9 mouse cellular contexts compared by ENCODE assay signal in the genomic region with DNA sequence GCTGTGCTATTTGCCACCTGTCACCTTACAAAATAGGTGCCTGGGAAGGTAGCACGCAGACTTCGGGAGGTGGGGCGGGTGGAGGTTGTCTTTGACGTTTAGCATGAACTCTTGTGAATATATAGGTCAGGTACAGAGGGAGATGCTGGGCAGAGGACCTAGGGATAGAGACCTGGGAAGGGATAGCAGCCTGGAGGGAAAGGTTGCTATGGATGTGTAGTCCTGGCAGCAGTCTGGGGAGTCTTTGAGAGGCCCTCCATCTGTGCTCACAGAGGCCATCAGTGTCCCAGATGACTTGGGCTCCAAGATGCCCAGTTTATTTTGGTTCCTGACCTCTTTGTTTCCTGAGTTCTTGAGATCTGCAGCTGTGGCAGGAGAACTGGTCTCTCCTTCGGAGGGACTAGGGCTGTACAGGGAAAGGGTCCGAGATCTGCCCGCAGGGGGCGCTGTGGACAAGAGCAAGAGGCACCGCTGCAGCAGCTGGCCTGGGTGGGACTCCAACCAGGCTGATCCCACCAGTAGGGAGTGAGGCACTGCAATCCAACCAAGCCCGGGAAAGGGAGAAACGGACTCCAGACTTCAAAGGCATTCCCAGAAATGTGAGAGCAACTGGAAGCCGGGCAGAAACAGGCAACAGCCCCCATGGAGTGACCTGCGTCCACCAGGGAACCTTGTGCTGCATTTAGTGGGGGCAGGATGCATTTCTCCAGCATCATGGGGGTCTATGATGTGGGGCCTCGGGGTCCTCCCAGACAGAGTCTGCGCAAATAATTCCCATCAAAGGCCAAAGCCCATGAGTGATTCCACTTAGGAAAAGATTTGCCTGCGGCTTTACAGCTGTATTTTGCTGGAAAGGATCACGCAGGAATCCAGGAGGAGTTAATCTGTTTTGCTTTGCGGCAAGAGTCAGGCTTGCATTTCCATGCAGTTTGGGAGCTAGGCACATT.
A peak's percentile ranks its signal among the peaks of the same experiment; 100 is the strongest.
DNase-seq lines count a peak whose midpoint lies in the region; ATAC-seq and TF ChIP-seq lines count a peak whose summit lies in the region.
"Had no signal": no experiment of that assay in that cellular context is flagged by ENCODE, and none has a peak within 500 bp of the region (broad histone marks: within the 10 kb centered on the region; RNA-seq: fewer than 3 reads in every experiment).

No protein-coding gene starts in this region.

- H3K27me3 ChIP-seq in kidney, embryonic 16.5 days (ENCODE audit: insufficient read depth, low read length), result peaks cover 8% of the 10 kb centered on the region
- H3K27me3 ChIP-seq in liver, adult 2 months (ENCODE audit: control insufficient read depth, insufficient read depth, low read length), result peaks cover 3% of the 10 kb centered on the region; the same call in 1 of the 2 replicates
- peaks cover 8% of the 10 kb centered on the region for H3K27me3 ChIP-seq in neural tube, embryonic 12.5 days (replicated peaks)
- no peaks in the 10 kb centered on the region for H3K27me3 ChIP-seq in stomach, embryonic 16.5 days (ENCODE audit: control insufficient read depth, insufficient read depth, low read length)

- H3K27ac ChIP-seq in kidney, embryonic 16.5 days (ENCODE audit: low read length), result 0 out of 2 replicates have a peak overlapping the region, but pooled peaks have one; percentile 13
- no peak overlapping the region for H3K27ac ChIP-seq in liver, adult 2 months (replicated peaks; ENCODE audit: insufficient read depth, low read depth, low read length)
- no peak overlapping the region for H3K27ac ChIP-seq in neural tube, embryonic 12.5 days
- H3K27ac ChIP-seq in stomach, embryonic 16.5 days (ENCODE audit: low read length), result peak overlapping the region; percentile 52; the same call in 1 of the 2 replicates

- TF ChIP-seq CTCF in liver, adult 2 months (IDR thresholded peaks at IDR 0.05; ENCODE audit: low read depth, low read length), result peak; percentile 81

- H3K9ac ChIP-seq in kidney, embryonic 16.5 days (replicated peaks; ENCODE audit: low read length), result peak overlapping the region; percentile 31
- no peak overlapping the region for H3K9ac ChIP-seq in liver, adult 2 months (ENCODE audit: low read depth, low read length)
- no peak overlapping the region for H3K9ac ChIP-seq in neural tube, embryonic 12.5 days
- peak overlapping the region; percentile 37; the same call in 1 of the 2 replicates for H3K9ac ChIP-seq in stomach, embryonic 16.5 days (ENCODE audit: low read length)

- H3K4me2 ChIP-seq in kidney, embryonic 16.5 days (replicated peaks; ENCODE audit: low read depth, low read length), result peak overlapping the region; percentile 26; the same call in 1 of the 2 replicates
- peak overlapping the region; percentile 21; the same call in 1 of the 2 replicates for H3K4me2 ChIP-seq in neural tube, embryonic 12.5 days (replicated peaks)
- no peak overlapping the region for H3K4me2 ChIP-seq in stomach, embryonic 16.5 days (ENCODE audit: low read depth, low read length)

- H3K36me3 ChIP-seq in kidney, embryonic 16.5 days (ENCODE audit: insufficient read depth, low read length), result no peaks in the 10 kb centered on the region
- H3K36me3 ChIP-seq in liver, adult 2 months (ENCODE audit: control insufficient read depth, insufficient read depth, low read length), result no peaks in the 10 kb centered on the region
- H3K36me3 ChIP-seq in neural tube, embryonic 12.5 days, result no peaks in the 10 kb centered on the region
- no peaks in the 10 kb centered on the region for H3K36me3 ChIP-seq in stomach, embryonic 16.5 days (ENCODE audit: control insufficient read depth, insufficient read depth, low read length)
- H3K36me3 ChIP-seq: G1E had no signal

- DNase-seq in cerebellum, adult 11 months, result peak; percentile 17
- peak; percentile 94 for DNase-seq in embryo, embryonic 11 days
- peak; percentile 58 to 83 for DNase-seq in heart, adult 18-20 months
- no peak for DNase-seq in liver, adult 2 months (ENCODE audit: extremely low read depth, low read depth, low spot score)

- WGBS in kidney, embryonic 16.5 days, result 20% methylated on average over 18 of the region's 18 CpGs
- WGBS in liver, adult 2 months, result 39% methylated on average over 18 of the region's 18 CpGs
- WGBS in neural tube, embryonic 12.5 days, result 27% methylated on average over 18 of the region's 18 CpGs
- WGBS in stomach, embryonic 16.5 days, result 23% methylated on average over 18 of the region's 18 CpGs

- ATAC-seq in cerebellum, adult (ENCODE audit: insufficient number of reproducible peaks, low FRiP score, low TSS enrichment), result no peak
- peak; percentile 97 for ATAC-seq in kidney, embryonic 16.5 days (ENCODE audit: low FRiP score, low TSS enrichment)
- peak; percentile 78 for ATAC-seq in neural tube, embryonic 12.5 days (ENCODE audit: low FRiP score, low read depth)
- ATAC-seq in stomach, embryonic 16.5 days (ENCODE audit: insufficient read depth, low FRiP score), result peak; percentile 94

- H3K4me3 ChIP-seq in kidney, embryonic 16.5 days (ENCODE audit: low read length), result no peak overlapping the region
- H3K4me3 ChIP-seq in liver, adult 2 months (ENCODE audit: insufficient read depth, low read depth, low read length), result no peak overlapping the region
- no peak overlapping the region for H3K4me3 ChIP-seq in neural tube, embryonic 12.5 days
- H3K4me3 ChIP-seq in stomach, embryonic 16.5 days (replicated peaks; ENCODE audit: low read length), result no peak overlapping the region

- H3K9me3 ChIP-seq in kidney, embryonic 16.5 days (ENCODE audit: low read length), result no peaks in the 10 kb centered on the region
- no peaks in the 10 kb centered on the region for H3K9me3 ChIP-seq in neural tube, embryonic 12.5 days
- H3K9me3 ChIP-seq in stomach, embryonic 16.5 days (replicated peaks; ENCODE audit: control insufficient read depth, low read length), result no peaks in the 10 kb centered on the region
- H3K9me3 ChIP-seq: G1E had no signal

- H3K4me1 ChIP-seq in kidney, embryonic 16.5 days (ENCODE audit: insufficient read depth, low read length), result peaks cover 6% of the 10 kb centered on the region
- no peaks in the 10 kb centered on the region for H3K4me1 ChIP-seq in liver, adult 2 months (ENCODE audit: control insufficient read depth, insufficient read depth, low read length)
- H3K4me1 ChIP-seq in neural tube, embryonic 12.5 days, result peaks cover 6% of the 10 kb centered on the region
- H3K4me1 ChIP-seq in stomach, embryonic 16.5 days (ENCODE audit: control insufficient read depth, insufficient read depth, low read length), result no peaks in the 10 kb centered on the region

- no peak for TF ChIP-seq POLR2A in liver, adult 2 months (IDR thresholded peaks at IDR 0.05; ENCODE audit: extremely low read depth, insufficient read depth, low read length)

- H3K79me2 ChIP-seq in liver, adult 2 months (ENCODE audit: control insufficient read depth, insufficient read depth, low read length), result no peaks in the 10 kb centered on the region

Comparison
In these comparisons a context has a peak if more than half of its experiments do, and no peak if none do; other contexts are left out.
1. H3K27ac ChIP-seq: peak in kidney, embryonic 16.5 days (single experiment) and stomach, embryonic 16.5 days (single experiment); none in liver, adult 2 months (single experiment) and neural tube, embryonic 12.5 days (single experiment).
2. H3K9ac ChIP-seq: peak in kidney, embryonic 16.5 days (single experiment) and stomach, embryonic 16.5 days (single experiment); none in liver, adult 2 months (single experiment) and neural tube, embryonic 12.5 days (single experiment).